ENCODE assay signal across 8 mouse cellular contexts in genomic region chr9:65890143-65890628, GRCm38 (mm10). TPM values are rescaled to one million over a fixed set of nuclear protein-coding genes. Genes with fewer than 3 reads are reported as not detected.
DNase-seq lines count a peak whose midpoint lies in the region; ATAC-seq and TF ChIP-seq lines count a peak whose summit lies in the region.

Gene Pclaf, plus strand, starts transcription at chr9:65890237.

- no peaks in the 10 kb centered on the region for H3K4me1 ChIP-seq in hindbrain, embryonic 11.5 days (replicated peaks; ENCODE audit: control insufficient read depth, insufficient read depth, low read length)

- no peak for TF ChIP-seq CTCF in brain, embryonic 14.5 days (IDR thresholded peaks at IDR 0.05; ENCODE audit: borderline replicate concordance, extremely low read depth, insufficient read depth, insufficient read length)

- ATAC-seq in hindbrain, embryonic 11.5 days (ENCODE audit: low FRiP score) = peak; percentile 89
- peak; percentile 99 for ATAC-seq in megakaryocyte, adult 5-6 weeks (ENCODE audit: poor library complexity, severe bottlenecking)

- 0% methylated on average over 21 of the region's 21 CpGs for WGBS in hindbrain, embryonic 11.5 days

- H3K27ac ChIP-seq in hindbrain, embryonic 11.5 days (ENCODE audit: low read depth, low read length) = no peak within 1 kb of the TSS

- H3K27me3 ChIP-seq in hindbrain, embryonic 11.5 days (ENCODE audit: control insufficient read depth, insufficient read depth, low read length) = no peaks in the 10 kb centered on the region

- peak; percentile 81 for DNase-seq in ES-CJ7 (ENCODE audit: low read depth, low spot score)
- DNase-seq in brain, embryonic 14.5 days (ENCODE audit: low read depth) = peak; percentile 95
- peak; percentile 26 to 66 for DNase-seq in frontal cortex, adult 2 months (ENCODE audit: extremely low spot score in 1 of 2, low spot score in 1 of 2)
- DNase-seq in hindbrain, embryonic 11.5 days (ENCODE audit: low spot score) = peak; percentile 85
- DNase-seq in layer of hippocampus, postnatal 36 days = peak; percentile 26 to 51
- peak; percentile 56 to 65 for DNase-seq in right cerebral cortex, adult 2 months (ENCODE audit: low spot score in 2 of 2)
- DNase-seq in urinary bladder, postnatal 10 days (ENCODE audit: low spot score) = peak; percentile 14

- H3K4me2 ChIP-seq in hindbrain, embryonic 11.5 days (replicated peaks; ENCODE audit: low read depth, low read length) = peak within 1 kb of the TSS; percentile 79

- no peaks in the 10 kb centered on the region for H3K36me3 ChIP-seq in hindbrain, embryonic 11.5 days (ENCODE audit: control insufficient read depth, insufficient read depth, low read length)

- H3K4me3 ChIP-seq in hindbrain, embryonic 11.5 days (ENCODE audit: low read depth, low read length) = peak within 1 kb of the TSS; percentile 64

- H3K9ac ChIP-seq in hindbrain, embryonic 11.5 days (ENCODE audit: low read depth, low read length) = peak within 1 kb of the TSS; percentile 53

- no peak for TF ChIP-seq POLR2A in brain, embryonic 14.5 days (IDR thresholded peaks at IDR 0.05; ENCODE audit: borderline replicate concordance, extremely low read depth, insufficient read depth, insufficient read length, poor library complexity, severe bottlenecking)

- no peaks in the 10 kb centered on the region for H3K9me3 ChIP-seq in hindbrain, embryonic 11.5 days (ENCODE audit: control insufficient read depth, low read length)

RNA-seq across cellular contexts. Expression of gene Pclaf, which starts in this region (rescaled TPM):
- polyA plus RNA-seq in brain, embryonic 14.5 days (2012; rRNA removed) = 27.5 and 37.6 TPM in 2 replicates
- 0.57 and 0.96 TPM in 2 replicates for polyA plus RNA-seq in frontal cortex, adult 2 months (2012; rRNA removed)
- 176 and 188 TPM in 2 replicates for polyA plus RNA-seq in hindbrain, embryonic 11.5 days (2014; fragmentation: Nextera tagmentation; extraction: Ambion mirVana)
- total RNA-seq in layer of hippocampus, postnatal 36 days (2021) = 1 to 10 TPM in 1 of 2 experiments, under 1 TPM in 1; 0.85 to 1.6 TPM
- total RNA-seq in megakaryocyte, adult 5-6 weeks (2015) = 105 and 130 TPM in 2 replicates
- 295 and 303 TPM in 2 replicates for total RNA-seq in megakaryocyte, adult 5-6 weeks (2017)

Comparison
In these comparisons a context has a peak if more than half of its experiments do, and no peak if none do; other contexts are left out.
1. RNA of gene Pclaf (total RNA-seq): 105 to 303 TPM in megakaryocyte, adult 5-6 weeks; 0.85 to 1.6 TPM in layer of hippocampus, postnatal 36 days; every median in the first group is over 10 times any median in the second.
2. RNA of gene Pclaf (polyA plus RNA-seq): 176 to 188 TPM in hindbrain, embryonic 11.5 days and 27.5 to 37.6 TPM in brain, embryonic 14.5 days; 0.57 to 0.96 TPM in frontal cortex, adult 2 months; every median in the first group is over 10 times any median in the second.
3. Peak in DNase-seq in frontal cortex, adult 2 months; RNA of the gene not detected or under 1 TPM.
4. DNase-seq: peak in every context shown above with its lines; median percentile 95 in brain, embryonic 14.5 days; 85 in hindbrain, embryonic 11.5 days; 81 in ES-CJ7; 60 in right cerebral cortex, adult 2 months; 46 in frontal cortex, adult 2 months; 38 in layer of hippocampus, postnatal 36 days; 14 in urinary bladder, postnatal 10 days.